Mouse (Mus musculus) spleen, adult 12 weeks (tissue): ENCODE data around the gene Prpf6.

Experiments
- DNase-seq: peaks from one replicate; pipeline ENCODE4 v3.0.0; 2022; ENCODE audit warnings: low spot score

The Prpf6 gene

DNA sequence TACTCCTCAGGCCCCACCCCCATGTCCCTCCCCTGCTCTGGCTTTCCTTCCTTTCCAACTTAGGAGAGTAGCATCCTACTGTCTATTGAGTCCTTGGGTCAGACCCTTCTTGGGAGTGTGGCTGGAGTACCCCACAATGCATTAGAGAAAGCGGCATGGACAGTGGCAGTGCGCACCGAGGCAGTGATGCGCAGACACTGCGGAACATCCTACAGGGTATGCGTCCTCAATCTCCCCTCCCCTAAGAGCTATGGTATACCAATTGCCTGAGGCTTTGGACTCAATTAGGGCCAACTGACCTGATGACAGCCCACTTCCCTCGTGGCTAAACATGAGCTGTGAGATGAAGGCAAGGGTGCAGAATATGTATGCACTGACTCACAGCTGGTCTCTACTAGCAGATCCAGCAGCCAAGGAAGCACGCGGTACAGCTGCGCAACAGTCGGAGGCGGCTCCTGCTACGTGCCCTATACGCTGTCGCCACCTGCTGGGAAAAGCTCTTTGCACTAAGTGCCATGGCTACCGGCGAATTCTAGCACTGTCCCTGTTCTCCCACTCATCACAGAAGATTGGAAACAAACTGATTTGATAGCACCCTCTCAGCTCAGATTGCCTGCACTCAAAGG lies 67.4 kb downstream of the Prpf6 start:
- no peak for DNase-seq

DNA sequence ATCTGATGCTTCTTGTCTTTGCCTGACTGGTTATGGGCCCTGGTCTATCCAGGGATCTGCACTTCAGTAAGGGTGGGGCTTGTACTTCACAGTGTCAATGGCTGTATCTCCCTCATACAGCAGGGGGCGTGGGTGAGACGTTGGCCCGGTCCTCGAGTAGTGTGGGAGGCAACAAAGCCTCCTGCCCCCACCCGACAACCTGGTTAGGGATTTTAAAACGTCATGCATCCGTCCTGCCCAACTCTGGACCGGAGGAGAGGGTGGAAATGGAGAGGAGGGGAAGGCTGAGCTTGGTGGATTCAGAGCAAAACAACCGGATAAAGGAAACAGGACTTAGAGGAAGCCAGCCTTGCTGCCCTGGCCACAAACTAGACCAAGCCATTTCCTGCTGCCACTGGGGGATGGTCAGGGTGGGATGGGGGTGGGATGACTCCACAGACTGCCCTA lies 68.0 kb downstream of the Prpf6 start:
- peak; percentile 51 for DNase-seq

DNA sequence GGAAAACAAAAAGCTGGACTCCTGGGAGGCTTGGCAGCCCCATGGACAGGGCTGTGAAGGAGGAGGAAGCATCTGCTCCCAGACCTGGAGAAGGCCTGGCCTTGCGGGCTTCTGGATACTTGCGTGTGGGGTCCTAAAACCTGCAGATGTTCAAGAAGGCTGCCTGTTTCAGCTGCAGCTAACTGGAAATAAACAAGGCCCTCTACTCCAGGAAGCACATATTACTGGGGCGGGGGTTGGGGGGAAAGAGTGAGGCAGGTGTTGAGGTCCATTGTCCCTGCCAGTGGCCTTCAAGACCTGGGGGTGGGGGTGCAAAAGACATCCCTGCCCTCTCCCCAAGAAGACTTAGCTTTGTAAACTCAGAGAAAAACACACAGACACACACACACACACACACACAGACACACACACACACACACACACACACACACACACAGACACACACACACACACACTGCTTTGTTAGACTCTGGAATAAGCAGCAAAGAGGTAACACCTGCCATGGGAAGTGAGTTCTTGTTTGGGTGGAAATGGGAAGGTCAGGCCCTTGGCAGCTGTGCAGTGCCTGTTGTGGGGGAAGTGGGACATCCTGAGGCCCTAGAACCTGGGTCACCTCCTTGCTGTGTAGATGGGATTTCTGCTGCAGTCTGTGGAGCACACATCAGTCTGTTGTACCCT lies 71.1 kb downstream of the Prpf6 start:
- DNase-seq, result no peak

DNA sequence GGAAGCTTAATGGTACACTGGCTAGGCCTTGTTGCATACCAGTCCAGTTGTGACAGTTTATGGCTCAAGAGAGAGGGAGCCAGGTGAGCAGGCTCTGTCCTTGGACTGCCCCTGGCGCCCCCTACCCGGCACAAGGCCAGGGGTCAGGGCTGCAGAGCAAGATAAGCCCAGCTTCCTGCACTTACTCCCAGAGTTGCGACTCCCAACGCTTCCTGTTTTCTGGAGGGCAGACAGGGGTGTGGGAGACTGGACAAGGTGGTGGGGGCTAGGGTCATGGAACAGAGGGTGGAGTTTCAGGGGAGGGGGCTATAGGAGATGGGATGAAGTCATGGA lies 71.6 kb downstream of the Prpf6 start:
- DNase-seq, result no peak

DNA sequence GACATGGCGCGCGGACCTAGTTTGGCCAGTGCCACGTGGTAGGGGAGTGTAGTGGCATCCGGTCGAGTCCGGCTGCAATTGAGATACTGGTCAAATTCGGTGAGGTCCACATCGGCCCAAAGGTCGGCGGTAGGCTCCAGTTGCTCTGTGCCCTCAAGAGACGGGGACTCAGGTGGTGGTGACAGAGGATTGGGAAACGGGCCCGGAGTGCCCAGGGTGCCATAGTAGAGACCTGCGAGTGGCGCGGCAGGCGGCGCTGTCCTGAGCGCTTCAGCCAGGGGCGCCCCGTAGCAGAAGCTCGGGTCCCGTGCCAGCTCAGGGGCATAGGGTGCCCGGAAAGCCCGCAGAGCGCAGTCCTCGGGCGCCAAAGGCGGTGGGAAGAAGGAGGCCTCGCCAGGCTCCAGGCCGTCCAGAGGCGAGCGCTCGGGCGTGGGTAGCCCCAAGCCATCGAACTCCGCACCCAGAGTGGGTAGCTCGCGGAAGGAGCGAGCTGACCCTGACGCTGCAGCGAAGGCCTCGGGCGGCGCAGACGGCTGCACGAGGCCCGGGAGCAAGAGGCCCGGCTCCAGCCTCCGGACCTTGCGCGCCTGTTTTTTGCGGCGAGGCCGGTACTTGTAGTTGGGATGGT lies 78.7 kb downstream of the Prpf6 start:
- no peak for DNase-seq

DNA sequence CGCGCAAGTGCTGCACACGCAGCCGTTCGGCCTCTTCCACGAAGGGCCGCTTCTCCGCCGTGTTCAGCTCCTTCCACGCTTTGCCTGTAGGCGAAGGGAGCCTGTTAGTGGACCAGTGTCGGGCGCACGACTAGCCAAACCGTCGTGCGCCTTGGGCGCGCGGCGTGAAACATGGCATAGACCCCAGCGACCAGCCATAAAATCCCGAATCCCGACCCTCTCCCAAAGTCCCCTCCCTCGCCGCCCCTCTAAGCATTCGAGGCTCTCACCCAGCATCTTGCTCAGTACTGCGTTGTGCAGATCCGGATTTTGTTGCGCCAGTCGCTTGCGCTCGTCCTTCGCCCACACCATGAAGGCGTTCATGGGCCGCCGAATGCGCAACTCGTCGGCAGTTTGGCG lies 79.2 kb downstream of the Prpf6 start:
- no peak for DNase-seq

DNA sequence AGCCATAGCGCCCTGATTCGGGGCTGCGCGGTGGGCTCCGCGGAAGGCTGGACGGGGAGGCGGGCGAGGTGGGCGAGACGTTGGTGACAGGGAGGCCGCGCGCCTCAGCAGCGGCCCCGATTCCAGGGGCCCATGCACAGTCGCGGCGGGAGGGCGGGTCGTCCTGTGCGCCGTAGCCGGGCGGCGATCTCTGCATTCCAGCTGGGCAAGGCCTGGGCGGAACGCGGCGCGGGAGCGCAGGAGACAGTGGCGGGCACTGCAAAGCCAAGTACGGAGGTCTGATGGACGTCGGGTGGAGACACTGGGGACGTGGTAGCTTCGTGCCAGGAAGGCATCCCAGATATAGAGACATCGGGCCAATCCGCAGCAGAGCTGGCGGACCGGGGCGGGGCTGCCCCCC lies 79.7 kb downstream of the Prpf6 start, which contains the start of gene Sox18:
TSS of gene Sox18 (minus strand) at position 315 of the 400 bp plus-strand sequence.
- DNase-seq, result no peak

DNA sequence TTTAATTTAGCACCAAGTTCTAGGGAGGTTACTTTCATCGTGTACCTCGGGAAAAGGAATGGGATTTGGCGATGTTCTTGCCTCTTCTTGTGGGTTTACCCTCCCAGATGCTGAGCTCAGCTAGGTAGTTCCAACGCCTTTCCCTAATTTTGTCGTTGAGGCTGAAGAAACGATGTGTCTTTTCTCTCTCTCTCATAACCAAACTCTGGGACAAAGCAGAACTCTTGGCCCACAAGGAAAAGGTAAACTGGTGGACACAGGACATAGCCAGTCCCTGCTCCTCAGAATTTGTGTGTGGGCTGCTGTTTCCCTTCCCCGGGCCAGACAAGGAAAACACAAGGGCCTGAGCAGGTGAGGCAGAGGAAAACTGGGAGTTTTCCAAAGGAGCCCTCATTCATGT lies 80.3 kb downstream of the Prpf6 start:
- DNase-seq, result no peak

DNA sequence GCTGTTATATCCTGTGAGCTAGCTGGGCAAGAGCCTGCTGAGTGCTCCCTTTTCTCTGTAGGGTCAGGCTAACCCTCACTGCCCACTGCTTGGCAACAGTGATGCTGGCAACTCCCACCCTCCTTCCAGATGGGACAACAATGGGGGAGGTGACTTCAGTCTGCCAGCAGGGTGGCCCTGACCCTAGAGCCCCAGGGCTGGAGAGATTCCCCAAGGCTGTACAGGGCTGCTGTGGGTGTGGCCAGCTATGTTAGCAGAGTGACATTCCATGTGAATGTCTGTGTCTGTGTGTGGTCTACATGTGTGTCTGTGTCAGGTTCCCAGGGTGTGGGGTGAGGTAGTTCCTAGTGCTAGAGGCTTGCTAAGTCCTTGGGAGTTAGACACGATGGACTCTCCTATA lies 81.8 kb downstream of the Prpf6 start:
- no peak for DNase-seq

DNA sequence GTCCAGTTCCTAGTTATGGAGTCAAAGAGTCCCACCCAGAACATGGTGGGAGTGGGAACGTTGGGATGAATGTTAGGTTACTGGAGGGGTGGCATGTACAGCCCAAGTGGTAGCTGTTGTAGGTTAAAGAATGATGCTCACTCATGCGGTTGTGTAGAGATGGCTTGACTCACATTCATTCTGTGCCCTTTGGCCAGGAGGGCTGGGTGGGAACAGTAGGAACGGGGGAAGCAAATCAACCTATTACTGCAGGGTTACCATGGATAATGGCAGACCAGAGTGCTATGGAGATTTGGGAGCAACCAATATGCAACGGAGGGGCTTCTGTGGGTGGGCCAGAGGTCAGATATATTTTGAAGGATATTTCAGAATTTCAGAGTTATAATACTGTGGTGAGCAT lies 83.3 kb downstream of the Prpf6 start:
- no peak for DNase-seq

DNA sequence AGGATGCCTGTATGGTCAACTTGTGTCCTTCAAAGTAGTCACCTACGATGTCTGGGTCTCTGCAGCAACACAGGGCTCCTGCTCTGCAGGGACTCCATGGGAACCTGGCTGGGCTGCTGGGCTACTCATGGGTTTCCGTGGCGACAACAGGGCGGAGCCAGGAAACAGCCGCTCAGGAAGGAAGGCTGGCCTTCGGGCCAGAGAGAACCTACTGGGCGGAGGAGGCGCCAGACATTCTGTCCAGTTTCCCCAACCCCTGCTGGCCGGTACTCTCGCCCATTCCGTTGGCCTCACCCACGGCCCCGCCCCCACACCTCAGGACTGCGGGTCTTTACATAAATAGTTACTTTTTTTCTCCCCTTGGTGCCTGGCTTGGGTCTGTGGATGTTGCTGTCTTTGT lies 83.8 kb downstream of the Prpf6 start:
- no peak for DNase-seq

DNA sequence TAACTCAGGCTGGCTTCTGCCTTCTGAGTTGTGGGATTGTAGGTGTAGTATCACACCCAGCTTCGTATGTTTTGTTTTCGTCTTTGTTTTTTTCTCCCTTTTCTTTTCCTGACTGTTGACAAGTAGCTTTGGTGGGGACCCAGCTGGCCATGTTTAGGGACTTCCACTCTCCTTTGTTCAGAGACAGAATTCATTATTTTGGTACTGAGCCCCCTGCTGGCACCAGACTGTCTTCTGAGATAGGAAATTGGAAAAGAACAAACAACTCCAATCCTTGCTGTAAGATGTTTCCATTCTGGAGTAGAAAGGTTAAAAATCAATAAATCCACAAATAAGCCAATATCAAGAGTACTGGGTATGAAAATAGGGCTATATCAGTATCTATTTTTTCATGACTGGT lies 84.8 kb downstream of the Prpf6 start:
- DNase-seq, result no peak

DNA sequence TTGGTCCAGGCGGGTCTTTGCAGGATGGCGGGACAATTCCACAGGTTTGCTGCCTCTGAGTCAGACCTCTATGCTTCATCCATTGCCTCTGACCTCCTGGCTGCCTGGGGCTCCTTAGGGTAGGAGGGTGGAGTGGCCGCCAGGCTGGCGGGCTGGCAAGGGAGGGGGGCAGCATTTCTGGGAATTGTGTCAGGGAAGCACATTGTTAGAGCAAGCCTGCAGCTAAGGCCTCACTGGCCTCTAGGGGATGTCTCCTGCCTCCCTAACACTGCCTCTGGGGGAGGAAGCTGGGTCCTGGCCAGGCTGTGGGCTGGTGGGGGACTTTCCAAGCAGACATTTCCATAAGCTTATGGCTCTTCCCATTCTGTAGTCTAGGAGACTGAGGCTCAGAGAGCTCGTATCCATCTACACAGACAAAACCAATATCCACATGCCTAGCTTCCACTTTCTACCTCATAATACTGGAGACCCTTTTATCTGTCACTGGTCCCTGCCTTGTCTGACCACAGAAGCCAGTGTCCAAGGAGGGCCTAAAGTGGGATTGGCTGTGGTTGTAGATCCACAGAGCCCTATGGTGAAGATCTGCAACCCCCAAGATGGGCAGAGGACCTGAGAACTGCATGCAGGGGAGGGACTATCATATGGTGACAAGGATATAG lies 85.6 kb downstream of the Prpf6 start:
- no peak for DNase-seq

DNA sequence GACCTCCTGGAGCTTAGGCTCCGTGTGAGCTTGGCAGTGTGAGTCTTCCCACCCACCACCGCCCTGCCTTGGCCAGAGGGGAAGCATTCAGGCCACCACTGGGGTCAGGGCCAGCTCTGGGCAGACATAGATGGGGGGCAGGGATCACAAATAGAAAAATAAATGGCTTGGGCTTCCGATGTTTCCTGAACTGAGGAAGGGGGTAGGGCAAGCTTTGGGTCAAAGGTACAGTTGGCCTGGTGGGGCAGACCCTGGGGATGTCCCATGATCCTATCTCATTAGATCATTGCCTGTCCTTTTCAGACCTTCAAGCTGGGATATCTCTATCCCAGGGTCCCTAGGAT lies 86.1 kb downstream of the Prpf6 start:
- no peak for DNase-seq

DNA sequence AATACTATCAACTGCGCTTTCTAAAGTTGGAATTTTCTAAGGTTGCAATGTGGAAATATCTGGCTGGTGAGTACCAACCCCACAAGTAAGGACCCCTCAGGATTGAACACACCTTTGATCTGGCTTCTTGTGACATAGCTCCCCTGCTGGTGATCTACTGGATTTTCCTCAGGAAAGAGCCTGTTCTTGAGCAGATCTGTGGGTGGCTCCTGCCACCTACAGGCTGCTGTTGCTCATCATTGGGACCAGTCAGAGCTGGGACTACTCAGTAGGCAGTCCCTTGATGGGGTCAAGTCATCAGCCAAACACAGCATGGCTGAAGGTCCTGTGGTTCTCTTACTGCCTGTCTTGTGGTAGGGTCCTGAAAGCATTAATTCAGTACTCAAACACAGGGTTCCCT lies 87.1 kb downstream of the Prpf6 start:
- peak; percentile 41 for DNase-seq

DNA sequence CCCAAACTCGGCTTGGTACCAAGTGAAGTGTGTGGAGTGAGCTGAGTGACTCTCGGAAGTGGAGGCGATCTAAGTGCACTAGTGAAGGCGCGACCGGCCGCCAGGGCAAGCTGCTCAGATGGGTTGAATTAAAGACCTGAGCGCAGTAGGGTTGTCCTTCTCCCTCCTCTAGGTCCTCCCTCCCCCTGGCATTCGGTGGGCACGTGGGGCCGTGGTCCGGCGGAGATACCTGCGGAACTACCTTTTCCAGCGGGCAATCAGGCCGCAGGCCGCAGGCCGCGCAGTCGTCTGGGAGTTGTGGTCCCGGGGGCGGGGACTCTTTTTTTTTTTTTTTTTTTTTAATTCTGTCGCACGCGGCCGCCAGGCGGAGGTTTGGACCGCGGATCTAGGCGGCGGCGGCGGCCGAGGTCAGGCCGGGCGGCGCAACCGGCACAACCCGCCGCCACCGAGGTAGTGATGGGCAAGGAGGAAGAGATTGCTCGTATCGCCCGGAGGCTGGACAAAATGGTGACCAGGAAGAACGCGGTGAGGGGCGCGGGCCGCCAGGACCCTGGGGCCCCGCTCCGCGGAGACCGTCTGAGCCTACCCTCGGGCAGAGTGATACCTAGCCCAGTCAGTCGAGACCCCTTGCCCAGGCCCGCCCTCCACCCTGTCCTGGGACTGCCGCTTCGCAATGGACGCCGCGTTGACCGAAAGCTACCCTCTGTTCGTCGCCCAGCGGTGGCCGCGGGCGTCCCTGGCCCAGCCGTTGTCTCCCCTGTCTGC lies 88.5 kb downstream of the Prpf6 start, which contains the start of gene Tcea2:
TSS of gene Tcea2 (plus strand) at position 360 of the 765 bp plus-strand sequence.
- peak; percentile 32 for DNase-seq

DNA sequence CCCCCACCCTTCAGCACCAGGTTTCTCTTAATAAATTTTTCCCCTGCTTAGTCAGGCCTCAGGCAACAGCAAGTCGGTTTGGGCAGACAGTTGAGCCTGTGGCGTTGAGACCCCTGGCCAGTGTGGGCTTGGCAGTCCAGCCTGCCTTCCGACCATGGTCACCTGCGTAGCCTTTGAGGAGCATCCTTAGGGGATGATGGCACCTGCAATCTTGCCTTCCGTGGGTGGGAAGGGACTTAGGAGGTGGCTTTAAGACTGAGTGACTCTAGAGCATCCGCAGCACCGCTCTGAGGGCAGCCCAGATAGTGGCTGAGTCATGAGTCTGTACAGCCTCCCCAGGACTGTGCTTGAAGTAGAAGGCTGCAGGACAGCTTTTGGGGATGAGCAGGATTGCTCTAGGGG lies 89.0 kb downstream of the Prpf6 start:
- DNase-seq, result no peak

DNA sequence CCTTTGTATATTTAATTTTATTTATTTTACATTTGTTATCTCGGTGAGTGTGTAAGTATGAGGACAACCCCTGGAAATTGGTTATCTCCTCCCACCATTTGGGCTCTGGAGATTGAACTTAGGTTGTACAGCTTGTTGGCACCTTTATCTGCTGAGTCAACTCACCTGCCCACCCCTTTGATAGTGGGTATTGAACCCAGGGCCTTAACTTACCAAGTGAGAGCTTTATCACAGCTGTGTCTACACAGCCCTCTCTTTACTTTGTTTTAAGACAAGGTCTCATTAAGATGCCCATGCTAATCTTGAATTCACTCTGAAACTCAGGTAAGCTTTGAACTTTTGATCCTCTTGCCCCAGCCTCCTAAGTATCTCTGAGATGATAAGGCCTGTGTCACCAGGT lies 90.3 kb downstream of the Prpf6 start:
- DNase-seq, result no peak

DNA sequence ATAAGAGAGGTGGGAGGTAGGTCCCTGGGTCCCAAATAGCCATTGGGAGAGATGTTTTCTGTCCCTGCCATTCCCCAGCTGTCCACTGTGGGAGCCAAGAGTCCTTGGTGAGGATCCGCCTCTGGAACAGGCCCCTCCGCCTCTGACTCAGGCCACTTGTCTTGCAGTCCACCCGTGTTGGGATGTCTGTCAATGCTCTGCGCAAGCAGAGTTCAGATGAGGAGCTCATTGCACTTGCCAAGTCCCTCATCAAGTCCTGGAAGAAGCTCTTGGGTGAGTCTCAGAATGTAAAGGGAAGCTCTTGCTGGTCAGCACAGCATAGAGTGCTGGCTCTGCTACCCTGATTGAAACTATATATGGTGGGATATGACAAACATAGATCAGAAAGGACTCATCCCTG lies 91.7 kb downstream of the Prpf6 start:
- no peak for DNase-seq

DNA sequence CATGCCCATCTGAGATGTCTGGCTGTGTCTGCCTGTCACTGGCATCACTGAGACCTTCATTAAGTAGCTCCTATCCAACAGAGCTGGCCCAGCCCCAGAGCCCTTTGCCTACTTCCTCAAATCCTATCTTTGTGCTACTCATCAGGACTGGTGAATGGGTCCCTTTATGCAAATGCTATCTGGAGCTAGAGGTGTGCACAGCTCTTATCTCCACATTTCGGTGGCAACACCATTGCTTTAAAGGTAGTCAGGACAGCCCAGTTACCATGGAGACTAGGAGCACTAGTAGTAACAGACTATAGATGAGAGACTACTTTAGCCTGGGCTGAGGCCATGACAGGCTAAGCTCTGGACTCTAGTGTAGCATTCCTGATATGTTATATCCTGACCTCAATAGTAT lies 93.0 kb downstream of the Prpf6 start:
- DNase-seq, result no peak

DNA sequence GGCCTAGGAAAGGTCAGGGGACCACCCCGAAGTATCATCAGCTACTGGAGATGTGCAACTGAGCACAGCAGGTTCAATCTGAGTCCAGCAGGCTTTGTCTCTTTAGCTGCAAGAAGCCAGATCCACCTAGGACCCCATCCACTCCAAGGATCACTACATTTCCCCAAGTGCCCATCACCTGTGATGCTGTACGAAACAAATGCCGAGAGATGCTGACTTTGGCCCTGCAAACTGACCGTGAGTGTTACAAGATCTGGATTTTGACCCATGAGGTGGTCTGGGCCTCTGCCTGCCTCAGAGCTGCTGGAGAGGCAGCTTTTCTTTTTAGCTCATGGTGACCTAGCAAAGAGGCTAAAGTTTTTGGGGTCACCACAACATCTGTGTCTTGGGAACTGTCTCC lies 94.0 kb downstream of the Prpf6 start:
- no peak for DNase-seq

DNA sequence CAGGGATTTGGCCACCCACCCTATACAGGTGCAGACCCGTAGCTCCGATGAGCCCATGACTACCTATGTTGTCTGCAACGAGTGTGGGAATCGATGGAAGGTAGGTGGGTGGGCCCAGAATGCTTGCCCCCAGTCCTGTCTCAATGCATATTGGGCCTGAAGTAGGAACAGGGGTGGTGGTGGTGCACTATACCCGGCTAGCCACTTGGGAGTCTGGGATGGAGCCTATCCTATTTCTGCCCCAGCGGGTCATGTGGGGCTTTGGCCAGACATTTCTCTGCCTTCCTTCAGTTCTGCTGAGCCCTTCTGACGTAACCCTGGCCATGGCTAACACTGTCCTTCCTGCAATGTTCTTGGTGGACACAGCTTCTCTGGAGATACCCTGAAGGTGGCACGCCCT lies 95.9 kb downstream of the Prpf6 start:
- no peak for DNase-seq
